Mouse (Mus musculus) natural killer cell, adult 2 months (primary cell): ENCODE measurements at regions not wholly inside any gene's neighbourhood (a gene's known extent, or its start where the extent isn't known, plus 50 kb on each side); places are given as distances from the start of the nearest gene placed in this dataset.

Experiments
- DNase-seq, 2 experiments: peaks; one replicate each; pipeline ENCODE4 v3.0.0; 2022; ENCODE audit warnings: low spot score in 2 of 2

DNA sequence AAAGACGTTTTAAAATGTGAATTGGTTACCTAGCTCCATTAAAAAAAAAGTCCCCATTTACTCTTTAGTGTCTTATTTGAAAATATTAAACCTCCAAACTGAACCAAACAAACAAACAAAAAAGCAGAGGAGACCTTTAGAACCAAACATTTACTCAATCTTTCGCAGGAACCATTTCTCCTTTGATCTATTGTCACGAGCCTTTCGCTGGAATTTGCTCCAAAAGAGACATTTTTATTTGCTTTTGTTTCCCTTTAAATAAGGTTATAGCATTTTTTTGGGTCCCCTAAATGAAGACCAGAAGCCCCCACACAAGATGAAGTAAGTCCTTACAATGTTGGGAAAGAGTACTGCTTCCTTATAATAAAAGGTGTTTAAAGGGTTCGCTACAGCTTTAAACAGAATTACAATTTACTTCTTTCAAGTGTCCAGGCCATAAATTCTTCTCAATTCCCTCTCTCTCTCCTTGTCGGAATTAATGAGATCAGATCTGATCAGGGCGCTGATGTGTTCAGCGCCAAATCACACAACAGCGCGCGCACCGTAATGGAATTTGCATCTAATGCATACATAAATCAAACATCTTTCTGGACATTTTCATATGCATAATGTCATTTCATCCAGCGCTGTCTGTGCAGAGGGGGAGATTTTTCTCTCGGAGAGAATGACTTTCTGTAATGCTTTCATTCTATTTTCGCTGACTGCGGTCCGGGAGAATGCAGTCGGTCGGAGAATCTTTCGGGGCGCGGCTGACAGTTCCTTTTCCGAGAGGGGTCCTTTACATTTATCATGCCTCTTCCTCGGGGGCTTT is 469.2 kb downstream of the Vrk1 start:
- no peak for DNase-seq

- DNase-seq, result no peak
Measured at GRCm38 (mm10) chr12:106479878-106480194, 469.8 kb downstream of the Vrk1 start.

DNA sequence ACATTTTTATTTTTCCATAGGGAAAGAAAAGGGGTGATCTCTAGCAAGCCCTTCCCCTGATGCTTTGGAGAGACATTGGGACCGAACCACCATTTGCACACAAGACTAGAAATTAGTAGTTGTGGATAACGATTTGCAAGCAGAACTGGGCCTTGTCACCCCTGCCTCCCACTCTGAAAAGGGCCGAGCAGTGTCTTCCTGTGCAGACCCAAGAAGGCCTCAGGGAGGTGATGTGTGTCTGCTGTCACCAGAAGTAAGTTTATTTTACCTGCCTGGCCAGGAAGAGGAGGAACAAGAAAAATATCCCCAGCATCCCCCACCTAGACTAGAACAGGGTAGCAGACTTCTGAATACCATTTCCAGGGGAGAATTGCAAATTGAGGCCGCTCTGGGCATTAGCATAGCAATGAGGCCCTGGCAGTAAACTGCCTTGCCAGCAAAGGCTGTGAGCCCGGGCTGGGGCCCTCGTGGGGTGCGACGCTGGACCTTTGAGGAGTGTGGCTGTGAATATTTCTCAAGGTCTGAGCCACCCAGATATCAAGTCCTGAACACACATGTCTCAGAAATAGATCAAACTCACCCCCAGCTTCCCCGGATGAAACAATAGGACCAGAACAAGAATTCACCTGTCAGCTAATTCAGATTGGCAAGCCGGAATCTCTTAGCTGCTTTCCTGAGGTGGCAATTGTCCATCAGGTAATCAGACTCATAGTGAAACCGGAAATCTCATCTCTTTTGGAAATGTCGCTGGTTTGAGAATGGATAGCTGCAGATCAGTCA is 470.4 kb downstream of the Vrk1 start:
- DNase-seq, result no peak

- no peak for DNase-seq
Measured at GRCm38 (mm10) chr12:106501622-106502327, 491.7 kb downstream of the Vrk1 start.

DNA sequence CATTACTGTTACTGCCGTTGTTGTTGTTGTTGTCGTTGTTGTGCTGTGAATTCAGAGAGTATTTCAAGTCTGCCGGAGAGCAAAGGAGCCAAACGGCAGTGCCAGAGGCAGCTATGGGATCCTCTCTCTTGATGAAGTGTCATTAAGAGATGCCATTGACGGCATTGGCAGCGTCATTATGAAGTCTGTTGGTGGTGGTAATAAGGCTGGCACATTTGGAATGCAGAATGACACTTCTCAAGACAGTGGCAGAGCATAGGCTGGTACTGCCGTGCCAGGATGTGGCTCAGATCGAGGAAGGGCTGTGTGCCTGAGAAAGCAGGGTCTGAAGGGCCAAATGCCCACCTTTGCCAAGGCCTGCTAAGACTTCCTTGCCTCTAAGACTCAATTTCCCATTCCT is 494.3 kb downstream of the Vrk1 start:
- no peak for DNase-seq

DNA sequence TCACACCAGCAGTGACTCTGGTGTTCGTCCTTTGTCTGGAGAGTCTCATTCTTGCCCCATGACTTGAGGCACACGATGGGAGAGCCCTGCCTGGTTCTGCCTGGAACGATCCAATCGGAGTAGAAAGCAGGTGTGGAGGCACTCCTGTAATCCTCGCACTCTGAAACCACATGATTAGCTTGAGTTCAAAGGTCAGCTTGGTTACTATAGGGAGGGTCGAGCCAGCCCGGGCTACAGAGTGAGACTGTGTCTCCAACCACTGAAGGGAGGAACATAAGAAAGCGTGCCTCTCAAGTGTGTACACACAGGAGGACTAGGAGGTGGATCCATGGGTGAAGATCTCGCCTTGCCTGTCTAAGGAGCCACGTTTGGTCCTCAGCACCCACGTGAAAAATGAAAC is 504.0 kb downstream of the Vrk1 start:
- DNase-seq, result no peak

GRCm38 (mm10) chr12:106515257-106515788 is 505.3 kb downstream of the Vrk1 start:
- DNase-seq, result no peak

DNA sequence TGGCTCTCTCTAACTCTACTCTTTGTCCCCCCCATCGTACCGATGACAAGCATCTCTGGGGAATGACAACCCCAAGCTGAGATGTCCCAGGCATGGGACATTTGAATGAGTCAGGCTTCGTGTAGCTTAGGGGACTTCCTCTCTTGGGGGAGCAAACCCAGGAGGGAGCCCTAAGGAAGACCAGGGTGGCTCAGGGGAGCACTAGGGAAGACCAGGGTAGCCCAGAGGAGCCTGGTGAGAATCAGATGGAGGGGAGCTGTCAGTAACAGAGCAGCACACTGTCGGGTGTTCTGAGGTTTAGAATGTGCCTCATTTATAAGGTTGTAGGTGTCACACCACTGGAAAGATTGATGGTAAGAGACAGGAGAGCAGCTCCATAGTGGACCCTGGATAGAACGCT is 509.1 kb downstream of the Vrk1 start:
- no peak for DNase-seq

DNA sequence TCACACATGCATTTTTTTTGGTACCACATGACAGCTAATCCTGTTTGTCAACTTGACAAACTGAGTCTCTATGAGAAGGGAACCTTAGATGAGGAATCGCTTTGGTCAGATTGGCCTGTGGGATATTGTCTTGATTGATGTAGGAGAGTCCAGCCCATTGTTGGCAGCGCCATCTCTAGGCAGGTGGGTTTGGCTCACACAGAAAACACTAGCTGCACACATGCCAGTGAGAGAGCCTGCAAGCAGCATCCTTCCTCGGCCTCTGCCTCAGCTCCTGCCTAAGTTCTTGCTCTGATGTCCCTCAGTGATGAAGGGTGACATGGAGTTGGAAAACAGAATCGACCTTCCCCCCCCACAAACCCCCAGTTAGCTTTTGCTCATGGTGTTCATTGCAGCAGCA is 514.4 kb downstream of the Vrk1 start:
- no peak for DNase-seq

DNA sequence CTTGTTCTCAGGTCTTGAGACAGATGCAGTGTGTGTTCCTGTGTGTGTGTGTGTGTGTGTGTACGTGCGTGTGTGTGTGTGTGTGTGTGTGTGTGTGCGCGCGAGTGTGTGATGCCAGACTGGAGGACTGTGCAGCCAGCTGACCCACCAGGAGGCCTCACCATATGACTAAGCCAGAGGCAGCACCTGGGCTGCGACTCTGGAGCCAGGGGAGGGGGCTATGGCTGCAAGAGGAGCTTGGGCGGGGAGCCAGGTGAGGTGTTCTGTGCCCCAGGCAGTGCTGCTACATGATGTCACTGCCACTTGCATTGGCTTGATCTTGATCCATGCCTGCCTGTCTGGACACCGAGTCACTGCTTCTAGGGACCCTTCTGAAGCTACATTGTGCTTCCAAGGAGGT is 517.1 kb downstream of the Vrk1 start:
- no peak for DNase-seq

GRCm38 (mm10) chr12:106527699-106528434 is 517.8 kb downstream of the Vrk1 start:
- DNase-seq, result no peak

DNA sequence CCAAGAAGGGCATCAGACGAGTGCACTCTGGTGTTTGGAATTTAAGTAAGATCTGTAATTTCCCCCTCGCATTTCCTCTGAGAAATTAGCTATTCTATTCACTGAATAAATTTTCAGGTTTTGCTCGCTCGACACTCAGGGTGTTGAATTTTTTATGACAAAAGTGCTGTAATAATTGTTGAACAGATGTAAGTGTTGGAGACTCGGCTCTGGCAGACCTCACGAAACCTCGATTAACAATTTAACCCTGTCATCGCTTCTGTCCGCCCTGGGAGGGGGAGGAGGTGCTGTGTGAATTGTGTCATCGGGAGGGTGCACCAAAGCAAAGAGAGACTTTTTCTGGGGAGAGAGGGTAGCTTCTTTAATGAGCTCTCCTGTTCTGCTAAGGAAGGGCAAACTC is 518.5 kb downstream of the Vrk1 start:
- DNase-seq, result no peak

- no peak for DNase-seq
Measured at GRCm38 (mm10) chr12:106529175-106529574, 519.1 kb downstream of the Vrk1 start.

GRCm38 (mm10) chr12:106535086-106535485 is 525.1 kb downstream of the Vrk1 start:
- no peak for DNase-seq

DNA sequence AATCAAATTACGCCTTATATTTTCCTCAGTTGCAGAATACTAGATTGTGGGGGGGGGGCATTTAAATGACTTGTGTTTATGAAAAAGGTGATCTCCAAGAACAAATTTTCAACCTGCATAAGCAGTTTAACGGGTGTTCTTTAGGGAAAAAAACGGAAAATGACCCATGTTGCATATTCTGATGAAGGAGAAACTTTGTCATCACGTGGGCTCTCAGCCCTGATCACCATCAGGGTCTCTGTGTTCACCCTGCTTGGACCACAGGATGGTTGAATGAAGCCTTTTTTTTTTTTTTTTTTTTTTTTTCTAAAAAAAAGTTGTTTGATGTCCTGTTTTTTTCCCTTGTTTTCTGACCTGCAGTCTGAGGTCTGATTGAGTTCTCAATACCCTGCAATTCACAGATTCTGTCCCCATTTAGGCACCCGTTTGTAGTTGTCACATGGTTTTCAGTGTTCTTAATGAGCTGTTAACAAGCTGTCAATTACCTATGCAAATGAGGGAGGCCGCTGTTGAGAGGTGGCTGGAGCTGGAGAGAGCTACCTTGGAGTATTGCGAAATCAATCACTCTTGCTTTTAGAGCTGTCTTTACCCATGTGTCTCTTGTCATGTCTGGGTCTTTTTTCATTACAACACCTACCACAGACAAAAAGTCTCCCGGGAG is 525.7 kb downstream of the Vrk1 start:
- no peak for DNase-seq

GRCm38 (mm10) chr12:106536289-106536636 is 526.2 kb downstream of the Vrk1 start:
- no peak for DNase-seq

DNA sequence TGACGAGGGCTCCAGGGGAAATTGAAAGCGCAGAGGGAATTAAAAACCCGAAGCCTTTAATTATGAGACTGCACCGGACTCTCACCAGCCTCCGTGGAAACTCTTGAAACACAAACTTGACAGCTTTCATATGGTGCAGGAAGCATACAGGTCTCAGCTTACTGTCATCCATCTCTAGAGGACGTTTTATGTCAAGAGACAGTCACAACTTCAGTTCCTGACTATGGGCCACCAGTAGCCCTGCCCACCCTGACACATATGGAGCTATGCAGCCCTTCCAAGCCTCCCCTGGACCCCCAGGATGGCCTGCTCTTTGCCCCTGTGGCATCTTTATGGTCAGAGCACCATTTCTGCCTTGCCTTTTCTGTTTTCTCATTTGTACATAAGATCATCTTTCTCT is 530.0 kb downstream of the Vrk1 start:
- DNase-seq, result no peak

DNA sequence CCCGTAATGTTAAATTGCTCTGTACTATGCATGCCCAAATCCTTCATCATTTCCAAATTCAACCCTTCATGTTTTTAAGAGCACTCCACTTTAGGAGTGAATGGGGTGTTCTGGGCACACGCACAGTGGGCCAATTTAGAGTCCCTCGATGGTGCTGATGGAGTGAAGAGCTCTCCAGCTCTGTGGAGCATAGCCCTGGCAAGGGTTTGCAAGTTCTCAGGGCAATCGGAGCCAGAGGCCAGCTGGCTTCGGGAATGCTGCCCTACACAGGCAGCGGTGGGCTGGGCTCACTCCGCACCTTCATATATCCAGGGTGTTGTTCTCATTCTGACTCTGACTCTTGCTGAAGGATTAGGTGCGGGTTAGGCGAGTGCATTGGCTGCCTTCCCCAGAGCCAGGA is 549.5 kb downstream of the Vrk1 start:
- DNase-seq, result no peak

- DNase-seq, result no peak
Measured at GRCm38 (mm10) chr12:106565263-106565681, 555.2 kb downstream of the Vrk1 start.

GRCm38 (mm10) chr12:106566361-106566760 is 556.3 kb downstream of the Vrk1 start:
- DNase-seq, result no peak

- no peak for DNase-seq
Measured at GRCm38 (mm10) chr12:106567116-106567515, 557.1 kb downstream of the Vrk1 start.
